Mouse (Mus musculus) heart, postnatal 25 days (tissue): ENCODE measurements around the gene Zbtb44. TPM values are rescaled to one million over a fixed set of nuclear protein-coding genes. Genes with fewer than 3 reads are reported as not detected.

ENCODE experiments used
- DNase-seq: peaks from one replicate; pipeline ENCODE4 v3.0.0; 2022; ENCODE audit warnings: low spot score
- intact Hi-C: fragments of 180-260 bp; cut with DNase I; formaldehyde crosslinking; loops from one replicate; pipeline ENCODE4 v1.15.1; 2025
- total RNA-seq, 2 experiments: library from RNA; stranded (reverse); gene quantifications; 2 replicates each; pipeline ENCODE4 v1.2.3; 2021

Zbtb44 gene
- total RNA-seq, 2 experiments from 2014 or later = 28.3 to 35.8 TPM

DNA sequence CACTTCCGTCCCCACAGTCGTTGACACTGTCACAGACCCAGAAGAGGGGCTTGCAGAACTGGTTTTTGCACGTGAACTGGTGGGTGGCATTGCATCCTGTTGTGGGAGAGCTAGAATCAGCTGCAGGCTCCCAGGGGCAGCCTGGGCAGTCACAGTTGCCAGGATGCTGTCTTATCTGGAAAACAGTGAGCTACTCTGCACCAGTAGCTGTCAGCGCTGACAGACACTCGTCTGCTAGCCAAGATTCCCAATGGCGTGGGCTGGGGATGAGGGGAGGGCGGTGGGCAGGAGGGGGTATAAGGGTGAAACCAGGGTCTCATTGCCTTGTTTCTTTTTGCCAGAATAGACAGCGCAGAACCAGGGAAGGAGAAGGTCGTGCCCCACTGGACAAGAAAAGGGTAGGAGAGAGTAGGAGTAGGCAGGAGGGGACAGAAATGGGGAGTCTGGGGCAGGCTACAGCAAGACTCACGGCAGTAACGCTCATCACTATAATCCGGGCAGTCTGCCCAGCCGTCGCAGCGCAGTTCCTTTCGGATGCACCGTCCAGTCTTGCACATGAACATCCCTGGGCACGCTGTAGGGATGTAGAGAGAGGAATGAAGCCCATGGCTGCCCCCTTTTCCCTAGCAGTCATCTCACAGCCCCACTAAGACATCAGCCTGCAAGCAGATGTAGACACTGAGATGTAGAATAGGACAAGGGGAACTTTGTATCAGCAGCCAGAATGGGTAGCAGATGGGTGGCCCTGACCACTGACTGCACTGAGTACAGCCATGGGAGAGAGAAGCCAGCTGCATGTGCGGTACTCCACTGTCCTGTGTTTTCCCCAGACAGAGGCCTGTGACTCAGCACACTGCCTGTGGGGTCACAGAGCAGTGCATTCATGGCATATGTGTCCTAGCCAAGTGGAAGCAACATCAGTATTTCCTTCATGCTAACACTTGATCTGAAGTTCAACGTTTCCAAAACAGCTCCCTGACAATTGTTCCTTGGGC lies 66.9 kb downstream of the Zbtb44 start:
- intact Hi-C loops = no loop called here
- no peak for DNase-seq

- intact Hi-C loops = no loop called here
- no peak for DNase-seq
Measured at GRCm38 (mm10) chr9:31098118-31098517, 67.7 kb downstream of the Zbtb44 start.

GRCm38 (mm10) chr9:31108464-31108863 lies 78.0 kb downstream of the Zbtb44 start:
- intact Hi-C loops = no loop called here
- no peak for DNase-seq

DNA sequence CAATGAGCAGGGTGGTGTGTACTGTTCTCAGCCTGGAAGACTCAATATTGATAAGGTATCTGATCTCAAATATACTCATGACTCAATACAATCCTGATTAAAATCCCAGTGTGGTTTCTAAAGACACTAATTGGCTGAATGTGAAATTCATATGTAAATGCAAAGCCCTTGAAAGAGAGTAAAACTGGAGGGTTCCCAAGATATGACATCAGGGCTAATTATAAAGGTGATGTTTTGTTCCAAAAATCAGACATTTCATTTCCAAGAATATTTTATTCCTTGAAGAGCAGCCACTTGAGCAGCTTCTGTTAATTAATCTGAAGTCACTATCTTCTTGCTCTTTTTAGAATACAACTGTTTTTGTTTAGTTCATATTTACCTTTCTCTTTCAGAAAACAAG lies 85.1 kb downstream of the Zbtb44 start:
- intact Hi-C loops = no loop called here
- no peak for DNase-seq

DNA sequence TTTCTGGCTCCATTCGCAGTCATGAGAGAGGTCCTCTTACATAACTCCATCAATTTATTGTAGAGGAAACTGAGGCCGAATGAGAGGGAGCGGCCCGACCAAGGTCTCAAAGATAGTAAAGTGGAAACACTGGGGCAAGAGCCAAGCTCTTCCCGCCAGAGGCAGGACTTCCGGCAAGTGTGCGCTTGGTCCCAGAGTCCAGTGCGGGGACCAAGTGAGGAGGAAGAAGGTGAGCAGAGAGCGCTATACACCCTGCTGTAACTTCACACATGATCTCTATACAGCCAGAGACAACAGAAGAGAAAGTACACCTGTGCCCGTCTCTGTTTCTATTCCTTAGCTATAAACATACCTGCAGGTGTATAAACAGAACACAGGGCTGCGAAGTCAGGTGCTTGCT lies 86.6 kb downstream of the Zbtb44 start:
- intact Hi-C loops = no loop called here
- no peak for DNase-seq

DNA sequence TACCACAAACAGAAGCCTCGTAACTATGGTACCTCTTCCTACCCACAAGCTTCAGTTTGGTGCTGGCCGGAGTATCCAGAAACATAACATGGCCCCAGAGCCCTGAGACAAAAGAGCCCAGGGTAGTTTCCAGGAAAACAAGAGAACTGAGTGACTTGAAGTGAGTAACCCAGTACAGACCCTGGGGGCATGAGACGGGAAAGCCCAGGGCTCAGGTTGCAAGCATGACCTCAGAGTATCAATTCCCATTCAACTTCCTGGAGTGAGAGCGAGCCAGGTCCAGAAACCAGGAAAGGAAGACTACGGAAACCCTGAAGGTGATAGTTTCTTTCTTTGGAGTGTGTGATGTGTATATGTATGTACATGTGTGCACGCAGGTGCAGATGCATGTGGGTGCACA lies 87.0 kb downstream of the Zbtb44 start:
- intact Hi-C loops = no loop called here
- no peak for DNase-seq

- no peak for DNase-seq
- intact Hi-C loops = no loop called here
Measured at GRCm38 (mm10) chr9:31118520-31119298, 88.3 kb downstream of the Zbtb44 start.

DNA sequence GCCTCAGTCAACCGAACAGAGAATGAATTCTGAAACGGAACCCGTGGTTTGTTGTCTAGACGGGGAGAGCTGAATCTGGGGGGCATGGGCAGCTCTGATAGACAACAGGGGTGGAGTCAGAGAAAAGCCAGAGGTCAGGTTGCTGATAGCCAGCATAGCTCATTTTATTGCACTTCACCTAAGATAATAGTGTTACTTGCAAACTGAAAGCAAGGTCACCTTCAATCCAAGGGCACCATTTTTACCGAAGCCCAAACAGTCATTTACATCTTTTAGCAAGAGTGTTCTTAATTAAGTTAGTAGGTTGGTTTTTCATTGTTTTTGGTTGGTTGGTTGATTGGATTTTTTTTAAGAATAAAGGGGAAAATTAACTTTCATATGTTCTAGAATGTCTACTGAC lies 89.0 kb downstream of the Zbtb44 start:
- intact Hi-C loops = no loop called here
- DNase-seq = no peak

DNA sequence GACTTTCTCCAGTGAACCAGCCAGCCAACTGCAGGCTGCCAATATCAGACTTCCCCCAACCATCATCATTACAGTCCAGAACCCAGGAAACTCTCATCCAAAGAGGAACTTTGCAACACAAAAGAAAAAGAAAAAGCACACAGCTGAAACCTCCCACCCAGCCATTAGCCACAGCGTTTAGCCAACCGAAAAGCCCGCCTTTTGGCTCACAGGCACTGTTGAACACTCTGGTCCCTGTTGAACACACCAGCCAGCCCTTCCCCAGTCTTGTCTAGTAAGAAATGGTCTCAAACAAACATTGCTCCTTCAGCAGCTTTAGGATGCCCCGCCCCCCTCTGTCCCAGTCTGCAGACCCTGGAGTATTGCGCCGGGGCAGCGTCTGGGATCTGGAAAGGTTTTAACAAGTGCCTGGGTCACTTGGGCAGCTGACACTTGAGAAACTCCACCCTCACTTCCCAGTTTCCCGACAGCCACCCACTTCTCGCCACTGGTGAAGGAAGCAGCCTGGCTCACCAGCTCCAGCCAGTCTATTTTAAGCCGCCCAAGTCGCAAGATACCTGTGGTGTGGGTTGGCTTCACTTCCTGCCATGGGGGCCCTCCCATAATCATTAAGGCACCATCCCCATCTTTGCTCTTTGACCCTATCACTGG lies 89.6 kb downstream of the Zbtb44 start:
- no peak for DNase-seq
- intact Hi-C loops = no loop called here

DNA sequence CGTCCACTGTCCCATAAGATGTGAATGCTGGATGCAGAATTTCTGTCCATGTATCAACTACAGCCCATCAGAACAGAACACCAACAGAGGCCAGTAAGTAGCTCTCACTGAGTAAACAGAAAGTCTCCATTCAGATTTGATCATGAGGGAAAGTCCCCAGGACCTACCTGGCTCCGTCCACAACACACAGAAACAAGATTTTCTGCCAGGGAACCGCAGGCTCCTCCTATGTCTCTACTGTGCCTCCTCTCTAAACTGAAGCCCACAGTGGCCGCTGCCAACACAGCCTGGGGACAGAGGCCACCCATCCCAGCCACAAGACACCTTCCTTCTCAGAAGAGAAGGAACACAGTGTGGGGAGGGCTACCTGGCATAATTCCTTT lies 90.1 kb downstream of the Zbtb44 start:
- no peak for DNase-seq
- intact Hi-C loops = no loop called here

GRCm38 (mm10) chr9:31122464-31123030 lies 92.1 kb downstream of the Zbtb44 start:
- no peak for DNase-seq
- intact Hi-C loops = no loop called here

Other genes starting within 250 kb of the Zbtb44 start
- 10 to 100 TPM in 1 of 2 experiments, 1 to 10 TPM in 1; 8.3 to 10.6 TPM for gene Adamts15, start 108.2 kb upstream of the Zbtb44 start, total RNA-seq
- 1 to 10 TPM; 3.7 to 6.0 TPM for gene Adamts8, start 88.1 kb upstream of the Zbtb44 start, total RNA-seq
- under 1 TPM; 0.18 to 0.22 TPM for gene St14, start 101.2 kb downstream of the Zbtb44 start, total RNA-seq
- gene Aplp2, start 181.2 kb downstream of the Zbtb44 start, total RNA-seq = 100 to 1,000 TPM; 285 to 296 TPM
- gene Prdm10, start 249.9 kb downstream of the Zbtb44 start, total RNA-seq = 1 to 10 TPM; 5.1 to 5.4 TPM